Mouse (Mus musculus) left cerebral cortex, postnatal 14 days (tissue): ENCODE measurements at regions not wholly inside any gene's neighbourhood (a gene's known extent, or its start where the extent isn't known, plus 50 kb on each side); places are given as distances from the start of the nearest gene placed in this dataset.
"Not testable (repeated sequence)": the region's sequence is repeated elsewhere in the genome, so short reads cannot be mapped to it uniquely, and the experiment has no call there.

Experiments used
- DNase-seq, 2 experiments: peaks; one replicate each; pipeline ENCODE4 v3.0.0; 2021 to 2022; ENCODE audit warnings: low spot score in 2 of 2, mixed read lengths in 1 of 2
- intact Hi-C: fragments of 180-260 bp; cut with DNase I; formaldehyde crosslinking; loops from one replicate; pipeline ENCODE4 v1.15.1; 2025

GRCm38 (mm10) chr14:19327321-19327720 lies 91.4 kb downstream of the Gm21738 start:
- intact Hi-C loops = no loop called here
- DNase-seq = no peak

- no peak for DNase-seq
- intact Hi-C loops = no loop called here
These were observed 107.1 kb downstream of the Gm21738 start for GRCm38 (mm10) chr14:19311614-19312013.

GRCm38 (mm10) chr14:19302859-19303258 lies 115.9 kb downstream of the Gm21738 start:
- DNase-seq, intact Hi-C loops: not testable (repeated sequence)

- intact Hi-C loops = no loop called here
- DNase-seq = no peak
These were observed 139.6 kb downstream of the Gm21738 start for GRCm38 (mm10) chr14:19279096-19279495.

GRCm38 (mm10) chr14:19277777-19278385 lies 140.8 kb downstream of the Gm21738 start:
- DNase-seq = peak; percentile 24 to 30
- intact Hi-C loops = no loop called here
